9 mouse cellular contexts compared by ENCODE assay signal in genomic region chr6:32377181-32377580, GRCm38 (mm10).
DNase-seq lines count a peak whose midpoint lies in the region; ATAC-seq lines count a peak whose summit lies in the region.
"Had no signal": no experiment of that assay in that cellular context is flagged by ENCODE, and none has a peak within 500 bp of the region (broad histone marks: within the 10 kb centered on the region; RNA-seq: fewer than 3 reads in every experiment).

No protein-coding gene starts in this region.

- DNase-seq in lung, postnatal 25 days (ENCODE audit: low spot score): no peak
- DNase-seq in cerebellum, adult 11-12 months: peak; percentile 70
- DNase-seq in heart, adult 9 months (ENCODE audit: low spot score in 2 of 2): peak; percentile 41 to 68
- peak; percentile 85 for DNase-seq in kidney, postnatal 10 days
- no peak for DNase-seq in T-cell, adult 2 months (ENCODE audit: low spot score)
- no peak for DNase-seq in embryo, embryonic 9.5 days (ENCODE audit: extremely low spot score)

- WGBS in lung, embryonic 15.5 days: 63% methylated on average over 8 of the region's 8 CpGs
- 49% methylated on average over 8 of the region's 8 CpGs for WGBS in neural tube, embryonic 15.5 days

- H3K4me1 ChIP-seq in lung, embryonic 15.5 days: peaks cover 6% of the 10 kb centered on the region; the same call in 1 of the 2 replicates
- peaks cover 31% of the 10 kb centered on the region for H3K4me1 ChIP-seq in neural tube, embryonic 15.5 days
- H3K4me1 ChIP-seq: stomach, embryonic 15.5 days had no signal

- H3K36me3 ChIP-seq in lung, embryonic 15.5 days: no peaks in the 10 kb centered on the region
- no peaks in the 10 kb centered on the region for H3K36me3 ChIP-seq in neural tube, embryonic 15.5 days
- H3K36me3 ChIP-seq: stomach, embryonic 15.5 days had no signal

- H3K4me2 ChIP-seq in lung, embryonic 15.5 days: no peak overlapping the region
- H3K4me2 ChIP-seq in neural tube, embryonic 15.5 days: no peak overlapping the region
- H3K4me2 ChIP-seq: stomach, embryonic 15.5 days had no signal

- no peaks in the 10 kb centered on the region for H3K9me3 ChIP-seq in lung, embryonic 15.5 days
- H3K9me3 ChIP-seq in neural tube, embryonic 15.5 days (replicated peaks): no peaks in the 10 kb centered on the region
- H3K9me3 ChIP-seq: stomach, embryonic 15.5 days had no signal

- H3K4me3 ChIP-seq in lung, embryonic 15.5 days: no peak overlapping the region
- no peak overlapping the region for H3K4me3 ChIP-seq in neural tube, embryonic 15.5 days (replicated peaks)
- H3K4me3 ChIP-seq: stomach, embryonic 15.5 days had no signal

- H3K9ac ChIP-seq in lung, embryonic 15.5 days: no peak overlapping the region
- no peak overlapping the region for H3K9ac ChIP-seq in neural tube, embryonic 15.5 days (replicated peaks)
- H3K9ac ChIP-seq: stomach, embryonic 15.5 days had no signal

- no peaks in the 10 kb centered on the region; the same call in 1 of the 2 replicates for H3K27me3 ChIP-seq in lung, embryonic 15.5 days
- H3K27me3 ChIP-seq in neural tube, embryonic 15.5 days (replicated peaks): no peaks in the 10 kb centered on the region
- H3K27me3 ChIP-seq: stomach, embryonic 15.5 days had no signal

- 0 out of 2 replicates have a peak, but pooled peaks have one; percentile 42 for ATAC-seq in lung, embryonic 15.5 days (ENCODE audit: borderline replicate concordance, extremely low read depth, low FRiP score, low TSS enrichment)
- peak; percentile 66 for ATAC-seq in neural tube, embryonic 15.5 days (ENCODE audit: low FRiP score)

- H3K27ac ChIP-seq in lung, embryonic 15.5 days: no peak overlapping the region
- no peak overlapping the region for H3K27ac ChIP-seq in neural tube, embryonic 15.5 days (replicated peaks)
- H3K27ac ChIP-seq: stomach, embryonic 15.5 days had no signal

Comparison
In these comparisons a context has a peak if more than half of its experiments do, and no peak if none do; other contexts are left out.
1. DNase-seq: peak in cerebellum, adult 11-12 months (single experiment), heart, adult 9 months (2 of 2) and kidney, postnatal 10 days (single experiment); none in lung, postnatal 25 days (single experiment), T-cell, adult 2 months (single experiment) and embryo, embryonic 9.5 days (single experiment).